Mouse (Mus musculus) kidney, adult 2 months (tissue): ENCODE measurements at regions not wholly inside any gene's neighbourhood (a gene's known extent, or its start where the extent isn't known, plus 50 kb on each side); places are given as distances from the start of the nearest gene placed in this dataset.

Experiments used
- DNase-seq: peaks from one replicate; pipeline ENCODE4 v3.0.0; 2021
- H3K27ac ChIP-seq: fragments of 200-500 bp; 2 replicates; pipeline ENCODE4 v1.5.1; 2012; ENCODE audit warnings: low read depth, low read length, control low read depth, inconsistent platforms; ENCODE audit not compliant: insufficient read depth
- H3K27me3 ChIP-seq: fragments of 200-500 bp; replicated peaks from 2 replicates; pipeline ENCODE4 v1.6.1; 2012; ENCODE audit warnings: mild to moderate bottlenecking, moderate library complexity, low read length, inconsistent platforms; ENCODE audit not compliant: control insufficient read depth, insufficient read depth
- H3K36me3 ChIP-seq: fragments of 200-500 bp; 2 replicates; pipeline ENCODE4 v1.6.1; 2012; ENCODE audit warnings: mild to moderate bottlenecking, moderate library complexity, low read length, inconsistent platforms; ENCODE audit not compliant: control insufficient read depth, insufficient read depth
- H3K4me1 ChIP-seq: fragments of 200-500 bp; 2 replicates; pipeline ENCODE4 v1.6.1; 2011; ENCODE audit warnings: low read length; ENCODE audit not compliant: control insufficient read depth, insufficient read depth
- H3K4me3 ChIP-seq: fragments of 200-500 bp; 2 replicates; pipeline ENCODE4 v1.5.1; 2011; ENCODE audit warnings: mild to moderate bottlenecking, low read depth, low read length, control low read depth; ENCODE audit not compliant: insufficient read depth
- CTCF ChIP-seq: fragments of 200-500 bp; conservative IDR thresholded peaks from 2 replicates; pipeline ENCODE4 v1.5.1; 2011; ENCODE audit warnings: low read depth, mild to moderate bottlenecking, control low read depth, low read length, moderate library complexity, mixed read lengths; ENCODE audit not compliant: insufficient read depth, insufficient read length
- POLR2A ChIP-seq: fragments of 200-500 bp; IDR thresholded peaks from one replicate; pipeline ENCODE4 v1.6.1; 2011; ENCODE audit warnings: low read depth, low read length, control low read depth
- WGBS: fragments of 180-500 bp; shearing (Covaris S2); methylation state at CpG from one replicate; pipeline ENCODE4 v1.1.7; 2018; 5-methylcytosine and 5-hydroxymethylcytosine counted together

DNA sequence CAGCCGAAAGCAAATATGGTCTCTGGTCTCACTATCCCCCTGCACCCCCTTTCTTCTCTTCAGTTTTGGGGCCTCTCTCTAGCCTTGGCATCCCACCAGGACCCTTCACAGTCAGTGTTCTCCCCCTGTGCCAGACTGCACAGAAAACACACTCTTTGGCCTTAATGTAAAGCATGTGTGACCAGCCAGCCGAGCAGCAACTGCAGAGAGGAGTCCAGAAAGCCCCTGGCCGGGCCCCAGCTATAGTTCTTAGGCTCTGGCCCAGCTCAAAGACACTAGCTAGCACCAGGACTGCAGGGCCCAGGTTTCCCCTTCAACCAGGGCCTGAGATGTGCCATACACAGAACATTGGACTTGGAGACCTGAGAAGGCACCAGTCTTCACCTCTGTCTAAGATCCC is 299.3 kb upstream of the Rtl1 start:
- Histone ChIP-seq H3K4me3 (no peak overlapping the region), H3K27ac (no peak overlapping the region), H3K4me1 (peaks cover 8% of the 10 kb centered on the region), H3K36me3 (no peaks in the 10 kb centered on the region), H3K27me3 (no peaks in the 10 kb centered on the region)
- WGBS = 88% methylated on average over 3 of the region's 3 CpGs
- DNase-seq = no peak
- TF ChIP-seq POLR2A = no peak

DNA sequence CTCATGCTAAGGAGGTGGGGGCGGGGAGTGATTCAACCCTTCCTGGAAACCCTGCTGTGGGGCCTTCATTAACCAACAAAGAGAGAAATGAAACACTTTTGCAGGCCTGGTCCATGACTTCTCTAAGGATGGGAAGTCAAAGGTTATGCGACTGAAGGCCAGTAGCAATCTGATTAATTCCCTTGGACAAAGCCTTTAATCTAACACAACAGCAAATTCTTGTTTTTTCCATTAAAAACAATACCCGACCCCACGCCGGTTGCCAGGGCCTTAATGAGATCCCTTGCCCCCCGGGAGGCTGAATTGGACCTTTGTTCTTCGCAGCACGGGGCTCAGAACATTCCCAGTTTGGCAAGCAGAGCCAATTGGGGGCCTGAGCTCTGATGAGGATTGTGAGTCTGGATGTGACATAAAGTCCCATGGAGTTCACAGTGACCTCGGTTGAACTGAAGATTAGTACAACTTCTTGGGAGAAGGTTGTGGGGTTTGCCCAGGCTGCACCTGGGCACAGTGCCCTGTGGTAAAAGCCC is 310.9 kb upstream of the Rtl1 start:
- Histone ChIP-seq H3K27me3 (no peaks in the 10 kb centered on the region), H3K27ac (no peak overlapping the region), H3K4me1 (no peaks in the 10 kb centered on the region), H3K4me3 (no peak overlapping the region), H3K36me3 (no peaks in the 10 kb centered on the region)
- DNase-seq = no peak
- no peak for TF ChIP-seq POLR2A
- no peak for TF ChIP-seq CTCF
- 66% methylated on average over 9 of the region's 9 CpGs for WGBS

DNA sequence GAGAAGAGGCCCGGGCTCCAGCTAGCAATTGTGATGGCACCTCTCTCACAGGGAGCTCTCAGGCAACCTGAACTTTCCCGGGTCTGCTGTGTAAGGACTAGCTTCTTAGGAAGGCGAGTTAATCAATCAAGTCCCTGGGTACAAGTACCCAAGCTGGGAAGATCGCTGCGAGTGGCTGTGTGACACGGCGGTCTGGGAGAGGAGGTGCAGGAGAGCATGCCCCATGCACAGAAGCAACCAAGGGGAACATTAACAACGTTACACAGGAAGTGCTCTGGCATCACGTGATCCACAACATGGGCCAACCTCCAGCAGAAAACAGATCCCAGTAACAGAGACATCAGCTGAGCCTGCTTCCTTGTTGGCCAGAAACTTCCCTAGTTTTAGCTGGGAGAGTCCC is 311.4 kb upstream of the Rtl1 start:
- Histone ChIP-seq H3K36me3 (no peaks in the 10 kb centered on the region), H3K27ac (no peak overlapping the region), H3K4me1 (no peaks in the 10 kb centered on the region), H3K27me3 (no peaks in the 10 kb centered on the region), H3K4me3 (no peak overlapping the region)
- WGBS = 54% methylated on average over 9 of the region's 9 CpGs
- no peak for DNase-seq
- TF ChIP-seq CTCF (no peak), POLR2A (no peak)

DNA sequence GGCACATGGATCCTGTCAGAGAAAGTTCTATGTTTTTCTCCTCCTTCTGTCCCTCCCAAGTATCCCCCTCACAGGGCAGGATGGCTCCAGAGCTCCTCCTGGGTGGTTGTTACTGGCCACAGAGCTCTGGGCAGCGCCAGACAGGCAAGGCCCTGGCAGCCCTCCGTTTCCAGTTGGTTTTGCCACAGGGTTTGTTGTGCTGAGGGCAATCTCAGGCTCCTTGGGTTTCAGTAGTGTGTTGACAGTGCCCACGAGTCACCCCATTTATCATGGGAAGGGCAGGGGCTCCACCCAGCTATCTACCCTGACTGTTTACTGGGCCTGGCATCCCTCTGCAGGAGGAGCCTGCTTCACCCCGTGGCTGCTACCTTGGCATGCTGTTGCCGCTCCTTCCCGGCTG is 317.6 kb upstream of the Rtl1 start:
- 63% methylated on average over 6 of the region's 6 CpGs for WGBS
- Histone ChIP-seq H3K36me3 (no peaks in the 10 kb centered on the region), H3K27me3 (no peaks in the 10 kb centered on the region), H3K4me1 (no peaks in the 10 kb centered on the region), H3K4me3 (no peak overlapping the region), H3K27ac (no peak overlapping the region)
- TF ChIP-seq CTCF = no peak
- TF ChIP-seq POLR2A = no peak
- DNase-seq = no peak

DNA sequence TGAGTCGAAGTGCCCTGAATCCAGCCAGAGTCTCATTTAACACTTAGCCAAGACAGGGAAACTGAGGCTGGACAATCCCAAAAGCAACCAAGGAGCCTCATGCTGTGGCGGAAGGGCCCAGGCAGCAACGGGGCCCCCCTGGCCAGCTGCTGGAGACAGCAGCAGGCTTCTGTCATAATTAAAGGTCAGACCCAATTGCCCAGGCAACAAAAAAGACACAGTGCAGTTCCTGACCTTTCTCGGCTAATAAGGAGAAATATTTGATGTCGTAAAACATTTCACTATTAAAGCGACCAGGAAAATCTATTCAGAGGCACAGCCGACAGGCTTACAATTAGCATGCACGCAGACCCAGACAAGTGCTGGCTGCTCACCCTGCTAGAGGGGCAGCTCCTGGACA is 318.8 kb upstream of the Rtl1 start:
- TF ChIP-seq CTCF = no peak
- no peak for TF ChIP-seq POLR2A

DNA sequence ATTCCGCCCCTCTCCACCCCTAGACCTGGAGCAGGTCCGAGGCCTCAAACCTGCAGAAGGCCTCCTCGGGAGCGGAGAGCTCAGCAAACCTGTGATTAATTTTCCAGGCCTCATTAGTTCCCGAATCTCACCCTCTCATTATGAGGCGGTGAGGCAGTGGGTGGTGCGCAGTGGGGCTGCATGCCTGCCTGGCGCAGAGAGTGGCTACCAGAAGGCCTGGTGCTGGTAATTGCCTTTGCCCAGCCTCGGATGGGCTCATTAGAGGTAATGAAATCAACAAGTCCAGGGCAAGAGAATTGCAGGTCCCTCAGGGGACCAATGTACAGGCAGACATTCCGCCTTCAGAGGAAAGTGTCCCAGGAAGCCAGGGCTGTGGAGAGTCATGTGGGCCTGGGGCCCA is 322.0 kb upstream of the Rtl1 start:
- H3K27ac ChIP-seq = no peak overlapping the region
- TF ChIP-seq CTCF (no peak), POLR2A (no peak)
- no peaks in the 10 kb centered on the region for H3K36me3 ChIP-seq
- WGBS = 74% methylated on average over 10 of the region's 10 CpGs
- no peaks in the 10 kb centered on the region for H3K4me1 ChIP-seq
- H3K27me3 ChIP-seq = no peaks in the 10 kb centered on the region
- H3K4me3 ChIP-seq = no peak overlapping the region
- DNase-seq = no peak

More for the DNA sequence above, 318.8 kb upstream of the Rtl1 start:
- Histone ChIP-seq H3K27ac (no peak overlapping the region), H3K4me3 (no peak overlapping the region), H3K36me3 (no peaks in the 10 kb centered on the region), H3K4me1 (no peaks in the 10 kb centered on the region), H3K27me3 (no peaks in the 10 kb centered on the region)
- 64% methylated on average over 8 of the region's 8 CpGs for WGBS
- DNase-seq = peak; percentile 8

DNA sequence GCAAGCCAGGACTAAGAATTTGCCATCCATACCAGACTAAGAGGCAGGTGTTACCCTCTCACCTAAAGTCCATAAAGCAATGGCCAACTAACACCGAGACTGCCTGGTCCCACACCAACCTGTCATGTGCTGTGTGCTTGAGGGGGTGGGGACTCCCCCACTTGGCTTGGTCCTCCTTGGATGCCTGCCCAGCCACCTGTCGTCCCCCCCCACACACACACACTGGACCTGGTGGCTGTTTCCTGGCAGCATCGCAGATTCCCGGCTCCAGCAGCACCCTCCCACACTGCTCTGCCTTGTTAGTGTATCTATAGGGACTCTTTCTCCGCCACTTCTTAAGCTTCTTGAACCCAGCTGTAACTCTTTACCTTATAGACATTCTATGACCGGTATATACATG is 325.7 kb upstream of the Rtl1 start:
- no peak overlapping the region for H3K4me3 ChIP-seq
- WGBS = 55% methylated on average over 6 of the region's 6 CpGs
- H3K36me3 ChIP-seq = no peaks in the 10 kb centered on the region
- DNase-seq = no peak
- H3K4me1 ChIP-seq = no peaks in the 10 kb centered on the region
- no peak overlapping the region for H3K27ac ChIP-seq
- no peaks in the 10 kb centered on the region for H3K27me3 ChIP-seq
- TF ChIP-seq CTCF (no peak), POLR2A (no peak)

DNA sequence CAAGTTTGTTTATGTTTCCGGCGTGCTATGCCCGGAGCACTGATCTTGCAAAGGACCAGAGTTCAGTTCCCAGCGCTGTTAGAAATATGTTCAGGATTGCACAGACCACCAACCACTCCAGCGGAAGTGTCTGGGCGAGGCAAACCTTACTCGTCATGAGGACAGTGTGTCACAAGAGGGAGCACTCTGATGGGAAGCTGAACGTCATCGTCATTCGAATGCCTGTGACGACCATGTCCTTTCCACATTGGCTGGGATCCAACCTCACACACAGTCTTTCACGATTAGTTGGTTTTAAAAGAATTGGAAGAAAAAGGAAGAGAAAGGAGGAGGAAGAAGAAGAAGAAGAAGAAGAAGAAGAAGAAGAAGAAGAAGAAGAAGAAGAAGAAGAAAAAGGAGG is 326.5 kb upstream of the Rtl1 start:
- TF ChIP-seq CTCF (0 out of 2 replicates have a peak, but pooled peaks have one; percentile 5), POLR2A (no peak)
- Histone ChIP-seq H3K4me1 (no peaks in the 10 kb centered on the region), H3K27me3 (no peaks in the 10 kb centered on the region), H3K27ac (no peak overlapping the region), H3K4me3 (no peak overlapping the region), H3K36me3 (no peaks in the 10 kb centered on the region)
- WGBS = 56% methylated on average over 12 of the region's 12 CpGs
- DNase-seq = no peak
